Mouse (Mus musculus): ENCODE data around the gene Pex5l. TPM values are rescaled to one million over a fixed set of nuclear protein-coding genes. Genes with fewer than 3 reads are reported as not detected.

Pex5l gene
- polyA plus RNA-seq (2017; shearing (Covaris generic)): not detected

DNA sequence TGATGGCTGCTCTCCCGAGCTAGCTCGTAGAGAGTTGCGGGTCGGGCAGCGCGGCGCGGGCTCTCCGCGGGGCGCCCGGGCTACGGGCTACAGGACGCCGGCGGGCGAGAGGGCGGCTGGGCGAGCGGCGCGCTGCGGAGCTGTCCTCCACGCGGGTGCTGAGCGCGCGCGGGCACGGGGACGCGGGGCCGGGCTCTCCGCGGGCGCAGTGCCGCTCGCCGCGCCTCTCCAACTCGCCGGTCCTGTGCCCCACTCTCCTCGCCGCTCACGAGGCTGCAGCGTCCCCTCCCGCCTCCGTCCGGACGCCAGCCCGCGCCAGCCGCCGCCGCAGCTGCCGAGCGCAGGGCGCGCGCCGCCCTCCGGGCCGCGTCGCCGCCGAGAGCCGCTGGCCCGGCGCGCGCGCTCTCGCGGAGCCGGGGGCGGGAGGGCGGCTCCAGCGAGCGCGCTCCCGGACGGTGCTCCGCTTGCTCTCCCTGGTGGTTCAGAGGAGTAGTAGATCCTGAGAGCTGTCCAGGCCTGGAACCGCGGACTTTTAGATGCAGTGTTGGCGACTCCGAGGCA is at the start of gene Pex5l:
Gene Pex5l, minus strand, starts transcription at position 347 of the 561 bp plus-strand sequence.

